Mouse (Mus musculus): ENCODE data around the gene Kif19a. TPM values are rescaled to one million over a fixed set of nuclear protein-coding genes. Genes with fewer than 3 reads are reported as not detected.
A peak's percentile ranks its signal among the peaks of the same experiment; 100 is the strongest.

Gene Kif19a
- polyA plus RNA-seq, 1 experiment from 2014 or later = 0.16 TPM

- H3K4me3 ChIP-seq (ENCODE audit: low read length) = no peak overlapping the region
- H3K27ac ChIP-seq (ENCODE audit: low read length) = no peak overlapping the region
- no peak for ATAC-seq (replicated peaks; ENCODE audit: extremely low read depth, insufficient read depth, low FRiP score)
- WGBS = 39% methylated on average over 5 of the region's 5 CpGs
- H3K36me3 ChIP-seq (ENCODE audit: control insufficient read depth, insufficient read depth) = no peaks in the 10 kb centered on the region
- no peaks in the 10 kb centered on the region; the same call in 1 of the 2 replicates for H3K27me3 ChIP-seq (ENCODE audit: control insufficient read depth, insufficient read depth, low read length)
- no peak overlapping the region for H3K4me2 ChIP-seq (ENCODE audit: low read depth, low read length)
- H3K9ac ChIP-seq (ENCODE audit: low read length) = no peak overlapping the region
- no peaks in the 10 kb centered on the region for H3K9me3 ChIP-seq (replicated peaks; ENCODE audit: control insufficient read depth, low read length)
- H3K4me1 ChIP-seq (ENCODE audit: control insufficient read depth, insufficient read depth, low read length) = peaks cover 9% of the 10 kb centered on the region
Observed at GRCm38 (mm10) chr11:114728333-114728732, 36.9 kb upstream of the Kif19a start.

- H3K4me3 ChIP-seq (ENCODE audit: low read length) = no peak overlapping the region
- no peaks in the 10 kb centered on the region for H3K9me3 ChIP-seq (replicated peaks; ENCODE audit: control insufficient read depth, low read length)
- no peak overlapping the region for H3K27ac ChIP-seq (ENCODE audit: low read length)
- H3K4me1 ChIP-seq (ENCODE audit: control insufficient read depth, insufficient read depth, low read length) = peaks cover 9% of the 10 kb centered on the region
- 47% methylated on average over 6 of the region's 6 CpGs for WGBS
- no peak for ATAC-seq (replicated peaks; ENCODE audit: extremely low read depth, insufficient read depth, low FRiP score)
- H3K4me2 ChIP-seq (ENCODE audit: low read depth, low read length) = no peak overlapping the region
- H3K9ac ChIP-seq (ENCODE audit: low read length) = no peak overlapping the region
- H3K27me3 ChIP-seq (ENCODE audit: control insufficient read depth, insufficient read depth, low read length) = no peaks in the 10 kb centered on the region; the same call in 1 of the 2 replicates
- H3K36me3 ChIP-seq (ENCODE audit: control insufficient read depth, insufficient read depth) = no peaks in the 10 kb centered on the region
Observed at GRCm38 (mm10) chr11:114729832-114730363, 35.3 kb upstream of the Kif19a start.

- Histone ChIP-seq H3K36me3 (ENCODE audit: control insufficient read depth, insufficient read depth) (no peaks in the 10 kb centered on the region), H3K4me2 (ENCODE audit: low read depth, low read length) (no peak overlapping the region), H3K27ac (ENCODE audit: low read length) (no peak overlapping the region), H3K27me3 (ENCODE audit: control insufficient read depth, insufficient read depth, low read length) (no peaks in the 10 kb centered on the region; the same call in 1 of the 2 replicates), H3K9ac (ENCODE audit: low read length) (no peak overlapping the region), H3K9me3 (replicated peaks; ENCODE audit: control insufficient read depth, low read length) (no peaks in the 10 kb centered on the region), H3K4me1 (ENCODE audit: control insufficient read depth, insufficient read depth, low read length) (peaks cover 9% of the 10 kb centered on the region), H3K4me3 (ENCODE audit: low read length) (no peak overlapping the region)
- ATAC-seq (replicated peaks; ENCODE audit: extremely low read depth, insufficient read depth, low FRiP score) = no peak
- 79% methylated on average over 4 of the region's 4 CpGs for WGBS
Observed at GRCm38 (mm10) chr11:114731711-114732110, 33.5 kb upstream of the Kif19a start.

GRCm38 (mm10) chr11:114732890-114733289 is 32.3 kb upstream of the Kif19a start:
- ATAC-seq (replicated peaks; ENCODE audit: extremely low read depth, insufficient read depth, low FRiP score) = no peak
- Histone ChIP-seq H3K4me1 (ENCODE audit: control insufficient read depth, insufficient read depth, low read length) (peaks cover 2% of the 10 kb centered on the region; the same call in 1 of the 2 replicates), H3K4me3 (ENCODE audit: low read length) (no peak overlapping the region), H3K4me2 (ENCODE audit: low read depth, low read length) (no peak overlapping the region), H3K9me3 (replicated peaks; ENCODE audit: control insufficient read depth, low read length) (no peaks in the 10 kb centered on the region), H3K9ac (ENCODE audit: low read length) (no peak overlapping the region), H3K36me3 (ENCODE audit: control insufficient read depth, insufficient read depth) (no peaks in the 10 kb centered on the region), H3K27me3 (ENCODE audit: control insufficient read depth, insufficient read depth, low read length) (no peaks in the 10 kb centered on the region; the same call in 1 of the 2 replicates), H3K27ac (ENCODE audit: low read length) (no peak overlapping the region)
- WGBS = 71% methylated on average over 22 of the region's 22 CpGs

- H3K36me3 ChIP-seq (ENCODE audit: control insufficient read depth, insufficient read depth) = no peaks in the 10 kb centered on the region
- no peaks in the 10 kb centered on the region; the same call in 1 of the 2 replicates for H3K27me3 ChIP-seq (ENCODE audit: control insufficient read depth, insufficient read depth, low read length)
- no peak overlapping the region for H3K4me2 ChIP-seq (ENCODE audit: low read depth, low read length)
- no peaks in the 10 kb centered on the region for H3K9me3 ChIP-seq (replicated peaks; ENCODE audit: control insufficient read depth, low read length)
- H3K27ac ChIP-seq (ENCODE audit: low read length) = no peak overlapping the region
- 79% methylated on average over 2 of the region's 2 CpGs for WGBS
- no peak overlapping the region for H3K4me3 ChIP-seq (ENCODE audit: low read length)
- no peak for ATAC-seq (replicated peaks; ENCODE audit: extremely low read depth, insufficient read depth, low FRiP score)
- H3K4me1 ChIP-seq (ENCODE audit: control insufficient read depth, insufficient read depth, low read length) = peaks cover 5% of the 10 kb centered on the region
- no peak overlapping the region for H3K9ac ChIP-seq (ENCODE audit: low read length)
Observed at GRCm38 (mm10) chr11:114736111-114736510, 29.1 kb upstream of the Kif19a start.

- Histone ChIP-seq H3K36me3 (ENCODE audit: control insufficient read depth, insufficient read depth) (no peaks in the 10 kb centered on the region), H3K27me3 (ENCODE audit: control insufficient read depth, insufficient read depth, low read length) (no peaks in the 10 kb centered on the region; the same call in 1 of the 2 replicates), H3K4me3 (ENCODE audit: low read length) (no peak overlapping the region), H3K4me1 (ENCODE audit: control insufficient read depth, insufficient read depth, low read length) (peaks cover 5% of the 10 kb centered on the region), H3K9ac (ENCODE audit: low read length) (no peak overlapping the region), H3K4me2 (ENCODE audit: low read depth, low read length) (peak overlapping the region; percentile 38; the same call in 1 of the 2 replicates), H3K27ac (ENCODE audit: low read length) (no peak overlapping the region), H3K9me3 (replicated peaks; ENCODE audit: control insufficient read depth, low read length) (no peaks in the 10 kb centered on the region)
- 38% methylated on average over 11 of the region's 11 CpGs for WGBS
- ATAC-seq (replicated peaks; ENCODE audit: extremely low read depth, insufficient read depth, low FRiP score) = no peak; the same call in 1 of the 2 replicates
Observed at GRCm38 (mm10) chr11:114736913-114737624, 28.1 kb upstream of the Kif19a start.

- ATAC-seq (replicated peaks; ENCODE audit: extremely low read depth, insufficient read depth, low FRiP score) = no peak; the same call in 1 of the 2 replicates
- Histone ChIP-seq H3K9ac (ENCODE audit: low read length) (no peak overlapping the region), H3K36me3 (ENCODE audit: control insufficient read depth, insufficient read depth) (no peaks in the 10 kb centered on the region), H3K4me3 (ENCODE audit: low read length) (no peak overlapping the region), H3K27ac (ENCODE audit: low read length) (no peak overlapping the region), H3K4me1 (ENCODE audit: control insufficient read depth, insufficient read depth, low read length) (peaks cover 5% of the 10 kb centered on the region), H3K4me2 (ENCODE audit: low read depth, low read length) (no peak overlapping the region), H3K27me3 (ENCODE audit: control insufficient read depth, insufficient read depth, low read length) (no peaks in the 10 kb centered on the region), H3K9me3 (replicated peaks; ENCODE audit: control insufficient read depth, low read length) (no peaks in the 10 kb centered on the region)
- 24% methylated on average over 9 of the region's 10 CpGs for WGBS
Observed at GRCm38 (mm10) chr11:114740598-114740997, 24.6 kb upstream of the Kif19a start.

- H3K27me3 ChIP-seq (ENCODE audit: control insufficient read depth, insufficient read depth, low read length) = 0 out of 2 replicates have a peak, but pooled peaks cover 3% of the 10 kb centered on the region
Observed at GRCm38 (mm10) chr11:114741451-114741850, 23.7 kb upstream of the Kif19a start.

GRCm38 (mm10) chr11:114745134-114745533 is 20.1 kb upstream of the Kif19a start:
- H3K9me3 ChIP-seq (replicated peaks; ENCODE audit: control insufficient read depth, low read length) = no peaks in the 10 kb centered on the region
- peak overlapping the region; percentile 40; the same call in 1 of the 2 replicates for H3K4me2 ChIP-seq (ENCODE audit: low read depth, low read length)
- no peaks in the 10 kb centered on the region for H3K36me3 ChIP-seq (ENCODE audit: control insufficient read depth, insufficient read depth)
- WGBS = 1% methylated on average over 12 of the region's 12 CpGs
- 0 out of 2 replicates have a peak, but pooled peaks cover 3% of the 10 kb centered on the region for H3K27me3 ChIP-seq (ENCODE audit: control insufficient read depth, insufficient read depth, low read length)
- H3K9ac ChIP-seq (ENCODE audit: low read length) = 0 out of 2 replicates have a peak overlapping the region, but pooled peaks have one; percentile 5
- ATAC-seq (replicated peaks; ENCODE audit: extremely low read depth, insufficient read depth, low FRiP score) = peak; percentile 63; the same call in 1 of the 2 replicates
- H3K4me1 ChIP-seq (ENCODE audit: control insufficient read depth, insufficient read depth, low read length) = peaks cover 5% of the 10 kb centered on the region
- H3K27ac ChIP-seq (ENCODE audit: low read length) = no peak overlapping the region
- no peak overlapping the region for H3K4me3 ChIP-seq (ENCODE audit: low read length)

More at GRCm38 (mm10) chr11:114741451-114741850, 23.7 kb upstream of the Kif19a start:
- Histone ChIP-seq H3K4me1 (ENCODE audit: control insufficient read depth, insufficient read depth, low read length) (peaks cover 5% of the 10 kb centered on the region), H3K36me3 (ENCODE audit: control insufficient read depth, insufficient read depth) (no peaks in the 10 kb centered on the region), H3K4me3 (ENCODE audit: low read length) (no peak overlapping the region), H3K9ac (ENCODE audit: low read length) (no peak overlapping the region), H3K4me2 (ENCODE audit: low read depth, low read length) (no peak overlapping the region), H3K9me3 (replicated peaks; ENCODE audit: control insufficient read depth, low read length) (no peaks in the 10 kb centered on the region), H3K27ac (ENCODE audit: low read length) (no peak overlapping the region)
- no peak for ATAC-seq (replicated peaks; ENCODE audit: extremely low read depth, insufficient read depth, low FRiP score)
- WGBS = 60% methylated on average over 6 of the region's 6 CpGs

All from heart, embryonic 16.5 days (tissue).